Mouse (Mus musculus) forelimb bud, embryonic 11.5 days (tissue): ENCODE measurements at regions not wholly inside any gene's neighbourhood (a gene's known extent, or its start where the extent isn't known, plus 50 kb on each side); places are given as distances from the start of the nearest gene placed in this dataset.
"Not testable (repeated sequence)": the region's sequence is repeated elsewhere in the genome, so short reads cannot be mapped to it uniquely, and the experiment has no call there.

Experiments used
- DNase-seq: peaks from one replicate; pipeline ENCODE4 v3.0.0-alpha.2; 2012; ENCODE audit warnings: low read depth, low spot score

DNA sequence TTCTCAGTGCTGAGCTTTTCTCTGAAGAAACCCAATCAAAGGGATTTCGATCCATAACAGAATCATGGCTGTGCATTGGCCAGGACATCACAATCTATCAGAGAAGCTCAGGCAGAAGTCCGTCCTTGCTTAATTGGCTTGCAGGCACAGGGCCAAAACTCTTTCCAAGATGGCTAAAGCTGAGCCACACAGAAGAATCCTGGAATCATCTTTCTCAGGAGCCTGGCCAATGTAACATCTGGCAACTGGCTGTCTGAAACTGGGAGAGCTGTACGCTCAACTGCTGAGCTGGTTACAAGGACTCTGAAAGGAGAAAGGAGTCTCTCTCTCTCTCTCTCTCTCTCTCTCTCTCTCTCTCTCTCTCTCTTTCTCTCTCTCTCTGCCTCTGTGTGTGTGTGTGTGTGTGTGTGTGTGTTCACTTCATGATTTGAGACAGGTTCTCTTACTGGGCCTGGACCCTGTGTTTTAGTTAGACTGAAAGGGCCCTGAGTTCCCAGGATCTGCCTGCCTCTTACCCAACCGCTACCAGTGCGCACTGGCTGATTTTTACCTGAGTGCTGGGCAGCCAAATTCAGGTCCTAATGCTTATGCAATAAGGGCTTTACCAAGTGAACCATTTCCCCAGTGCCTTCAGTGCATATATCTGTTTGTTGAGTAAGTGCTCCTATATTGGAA is 333.3 kb upstream of the Cwc22 start:
- DNase-seq, result no peak

DNA sequence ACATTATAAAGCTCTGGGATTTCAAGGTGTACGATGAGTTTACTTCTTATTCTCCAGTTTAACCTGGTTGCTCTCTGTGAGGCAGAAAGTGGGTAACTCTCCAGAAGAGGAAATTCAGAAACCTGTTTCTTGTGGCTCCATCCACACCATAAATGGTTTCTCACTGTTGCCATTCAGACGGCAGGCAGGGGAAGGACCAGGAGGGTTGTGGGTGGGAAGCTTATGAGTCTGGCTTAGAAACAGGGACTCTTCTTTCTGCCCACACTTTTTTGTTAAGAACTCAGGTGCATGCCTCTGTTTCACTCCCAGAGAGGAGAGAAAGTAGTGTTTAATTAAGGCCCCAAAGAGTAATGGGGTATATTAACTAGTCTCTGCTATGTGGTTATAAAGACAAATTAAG is 332.5 kb upstream of the Cwc22 start:
- no peak for DNase-seq

DNA sequence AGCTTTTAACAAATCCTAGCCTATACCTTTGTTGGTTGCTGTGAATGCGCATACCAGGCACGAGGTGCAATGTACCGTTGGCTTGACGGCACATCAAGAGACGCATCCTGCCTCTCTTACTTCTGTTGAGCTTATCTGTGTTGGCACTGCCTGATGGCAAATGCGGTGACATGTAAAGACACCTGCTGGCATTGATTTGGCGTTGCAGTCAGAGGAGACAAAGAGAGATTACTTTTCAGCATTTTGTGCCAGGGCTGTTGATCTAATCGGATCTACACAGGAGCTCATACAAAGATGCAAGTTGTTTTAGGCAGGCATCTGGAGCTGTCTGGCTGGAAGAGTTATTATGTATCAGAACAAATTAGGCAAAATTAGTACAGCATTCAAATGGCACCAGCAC is 331.5 kb upstream of the Cwc22 start:
- DNase-seq, result no peak

DNA sequence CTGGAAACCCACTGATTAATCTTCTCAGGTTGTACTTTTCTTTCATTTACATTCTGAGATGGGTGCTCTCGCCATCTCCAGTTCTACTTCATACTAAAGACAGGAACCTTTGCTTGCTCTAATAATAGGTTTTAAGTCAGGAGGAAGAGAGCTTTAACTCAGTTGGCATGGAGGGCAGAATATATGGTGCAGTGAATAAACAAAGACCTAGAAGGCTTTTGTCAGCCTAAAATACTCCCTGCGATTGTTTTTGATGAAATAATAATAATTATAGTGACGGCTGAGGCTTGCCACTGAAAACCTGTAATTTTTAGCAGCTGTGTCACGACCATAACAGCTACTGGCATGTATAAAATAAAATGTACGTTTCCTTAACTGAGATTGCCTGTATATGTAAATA is 327.9 kb upstream of the Cwc22 start:
- no peak for DNase-seq

DNA sequence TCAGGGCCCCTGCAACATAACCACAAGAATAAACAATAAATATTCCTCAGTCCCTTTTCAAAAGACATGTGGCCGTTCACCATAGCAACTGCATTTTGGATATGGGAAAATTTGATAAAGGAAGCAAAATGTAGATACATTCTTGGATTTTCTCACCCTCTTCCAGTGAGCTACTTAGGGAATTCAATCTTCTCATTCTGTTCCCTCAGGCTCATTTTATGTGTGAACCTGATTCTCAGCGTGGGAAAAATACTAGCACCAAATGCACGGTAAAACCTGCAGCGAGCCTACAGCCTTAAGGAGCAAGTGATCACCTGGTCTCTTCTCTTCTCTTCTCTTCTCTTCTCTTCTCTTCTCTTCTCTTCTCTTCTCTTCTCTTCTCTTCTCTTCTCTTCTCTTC is 322.5 kb upstream of the Cwc22 start:
- DNase-seq, result no peak

DNA sequence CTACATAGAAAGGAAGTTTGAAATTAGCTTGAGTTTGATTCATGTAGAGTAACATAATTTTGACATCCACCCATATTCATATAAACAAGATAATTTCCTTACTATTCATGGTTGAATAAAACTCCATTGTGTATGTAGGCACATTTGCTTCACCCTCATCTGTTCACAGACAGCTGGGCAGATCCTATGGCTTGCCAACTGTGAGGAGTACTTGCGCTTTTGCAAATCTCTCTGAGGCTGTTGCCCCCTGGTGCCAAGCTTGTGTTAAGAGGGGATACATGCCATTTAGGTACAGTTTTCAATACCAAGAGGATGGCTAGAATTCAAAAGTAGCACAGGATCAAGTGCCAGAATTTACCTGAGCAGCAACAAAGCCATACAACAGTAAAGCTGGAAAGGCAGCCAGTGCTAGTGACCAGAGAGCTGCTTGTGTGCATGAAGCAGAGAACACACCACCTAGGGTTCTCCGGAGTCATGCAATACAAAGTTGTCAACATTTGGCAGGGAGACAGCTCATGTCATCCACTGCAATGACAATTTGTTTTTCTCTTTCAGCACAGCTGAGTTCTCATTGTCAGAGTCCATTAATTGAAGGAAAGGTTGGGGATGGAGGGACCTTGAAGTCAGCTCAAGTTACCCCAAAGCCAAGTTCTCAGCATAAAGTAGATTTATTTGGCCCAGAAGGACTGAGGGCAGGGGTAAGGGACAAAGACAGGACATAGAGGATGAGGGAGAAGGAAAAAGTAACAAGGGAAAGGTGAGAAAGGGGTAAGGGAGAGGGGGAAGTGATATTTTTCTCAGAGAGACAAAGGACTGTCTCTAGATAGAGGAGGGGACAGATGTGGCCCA is 321.6 kb upstream of the Cwc22 start:
- no peak for DNase-seq

DNA sequence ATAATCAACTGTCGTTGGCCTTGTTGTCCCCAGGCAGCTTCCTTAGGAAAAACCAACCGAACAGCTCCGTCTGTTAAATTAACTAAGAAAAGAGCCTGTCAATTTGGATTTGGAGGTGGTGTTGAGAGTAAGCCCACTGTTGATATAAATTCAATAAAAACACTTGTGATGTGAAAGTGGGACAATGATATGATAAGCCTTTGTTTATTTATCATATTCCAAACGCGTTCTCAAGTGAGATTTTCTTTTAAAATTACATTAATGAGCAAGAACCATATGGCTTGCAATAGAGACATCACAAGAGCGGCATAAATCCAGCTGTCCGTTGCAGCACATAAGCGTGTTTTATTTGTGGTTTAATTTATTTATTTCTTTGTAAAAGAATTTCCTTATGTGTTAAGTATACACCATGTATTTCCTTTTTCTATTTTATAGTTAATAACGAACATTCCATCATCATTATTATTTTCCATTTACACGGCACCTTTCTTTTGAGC is 307.5 kb upstream of the Cwc22 start:
- no peak for DNase-seq

DNA sequence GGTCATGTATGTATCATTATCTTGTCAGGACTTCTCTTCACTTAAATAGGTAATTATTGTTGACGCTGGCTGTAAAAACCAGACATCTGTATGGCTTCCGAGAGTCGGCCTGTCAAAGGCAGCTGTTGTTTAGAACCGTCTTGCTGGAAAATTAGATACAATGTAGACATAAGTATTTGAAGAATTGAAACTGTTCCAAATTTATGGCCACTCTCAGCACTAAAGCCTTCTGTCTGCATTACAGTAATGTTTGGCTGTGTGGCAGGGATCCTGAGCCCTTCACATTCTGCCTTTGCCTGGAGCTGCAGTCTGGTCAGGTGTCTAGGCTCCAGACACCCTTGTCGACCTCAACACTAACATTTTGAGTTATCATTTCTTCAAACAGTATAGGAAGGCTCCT is 300.2 kb upstream of the Cwc22 start:
- DNase-seq, result peak; percentile 28

DNA sequence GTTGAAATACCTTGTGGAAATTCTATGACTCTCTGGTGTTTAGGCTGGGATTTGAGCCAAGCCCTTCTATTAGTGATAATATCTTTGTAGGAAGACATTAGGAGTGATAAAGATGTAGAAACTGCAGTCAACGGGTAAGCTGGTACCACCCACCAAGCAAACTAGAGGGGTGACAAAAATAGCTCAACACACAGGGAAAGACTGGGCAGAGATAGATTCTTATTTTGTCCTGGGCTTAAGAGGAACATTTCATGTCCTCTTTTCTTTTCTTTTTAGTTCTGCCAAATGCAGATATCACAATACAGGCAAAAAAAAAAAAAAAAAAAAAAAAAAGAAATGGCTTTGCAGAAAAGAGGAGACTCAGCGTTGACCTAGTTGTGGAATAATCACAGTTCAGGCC is 294.1 kb upstream of the Cwc22 start:
- DNase-seq, result no peak

DNA sequence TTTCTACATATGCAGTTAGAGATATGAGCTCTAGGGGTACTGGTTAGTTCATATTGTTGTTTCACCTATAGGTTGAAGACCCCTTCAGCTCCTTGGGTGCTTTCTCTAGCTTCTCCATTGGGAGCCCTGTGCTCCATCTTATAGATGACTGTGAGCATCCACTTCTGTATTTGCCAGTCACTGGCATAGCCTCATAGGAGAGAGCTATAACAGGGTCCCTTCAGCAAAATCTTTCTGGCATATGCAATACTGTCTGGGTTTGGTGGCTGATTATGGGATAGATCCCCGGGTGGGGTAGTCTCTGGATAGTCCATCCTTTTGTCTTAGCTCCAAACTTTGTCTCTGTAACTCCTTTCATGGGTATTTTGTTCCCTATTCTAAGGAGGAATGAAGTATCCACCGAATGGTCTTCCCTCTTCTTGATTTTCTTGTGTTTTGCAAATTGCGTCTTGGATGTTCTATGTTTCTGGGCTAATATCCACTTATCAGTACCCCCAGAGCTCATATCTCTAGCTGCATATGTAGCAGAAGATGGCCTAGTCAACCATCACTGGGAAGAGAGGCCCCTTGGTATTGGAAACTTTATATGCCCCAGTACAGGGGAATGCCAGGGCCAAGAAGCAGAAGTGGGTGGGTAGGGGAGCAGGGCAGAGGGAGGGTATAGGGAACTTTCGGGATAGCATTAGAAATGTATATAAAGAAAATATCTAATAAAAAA is 279.4 kb upstream of the Cwc22 start:
- DNase-seq, result not testable (repeated sequence)

DNA sequence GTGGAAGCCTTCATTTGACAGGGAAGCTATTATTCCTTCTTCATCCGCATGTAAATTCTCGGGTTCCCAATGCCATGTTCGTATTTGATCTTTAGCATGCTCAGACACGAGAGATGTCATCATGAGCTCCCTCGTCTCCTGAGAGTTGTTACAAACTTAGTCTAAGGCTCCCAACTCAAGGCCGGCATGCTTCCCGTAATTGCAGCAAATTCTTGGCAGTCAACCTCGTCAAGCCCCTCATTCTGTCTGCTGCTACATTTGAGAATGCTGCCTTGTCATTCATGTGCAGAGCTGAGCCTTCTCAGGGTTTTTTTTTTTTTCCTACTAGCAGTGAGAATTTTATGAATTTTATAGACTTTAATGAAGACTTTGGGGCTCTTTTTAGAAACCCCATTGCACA is 268.3 kb upstream of the Cwc22 start:
- DNase-seq, result no peak

DNA sequence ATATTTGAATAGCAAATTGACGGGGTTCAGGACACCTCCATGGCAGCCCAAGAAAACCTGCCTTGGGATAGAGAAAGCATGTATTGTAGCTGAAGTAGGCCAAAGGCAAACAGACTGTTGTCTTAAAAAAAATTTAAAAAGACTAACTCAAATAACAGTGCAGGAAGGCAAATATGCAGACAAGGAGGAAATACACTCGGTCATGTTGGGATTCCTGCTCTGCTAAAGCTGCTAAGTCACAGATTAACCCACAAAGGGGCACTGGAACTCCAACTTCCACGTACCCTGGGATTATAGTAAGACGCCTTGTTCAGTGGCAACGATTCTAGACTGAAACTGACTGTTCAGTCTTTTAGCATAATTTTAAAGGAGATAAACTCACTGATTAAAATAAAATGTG is 258.9 kb upstream of the Cwc22 start:
- DNase-seq, result no peak

DNA sequence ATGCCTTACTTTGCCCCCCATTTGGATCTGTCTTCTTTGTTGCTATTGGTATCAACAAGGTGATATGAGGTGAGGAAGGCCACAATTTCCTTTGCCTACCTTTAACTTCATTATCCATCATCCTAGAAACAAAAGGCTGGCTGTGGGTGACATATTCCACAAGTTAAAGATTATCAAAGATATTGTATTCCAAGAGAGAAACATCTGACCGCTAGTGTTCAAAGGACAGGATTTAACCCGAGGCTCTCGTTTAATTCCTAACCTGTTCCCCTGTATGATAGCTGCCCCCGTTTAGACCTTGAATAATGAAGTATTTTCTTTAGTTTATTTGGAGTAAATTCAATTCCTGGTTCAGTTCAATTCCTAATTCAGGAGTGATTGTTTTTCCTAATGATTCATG is 249.8 kb upstream of the Cwc22 start:
- no peak for DNase-seq

DNA sequence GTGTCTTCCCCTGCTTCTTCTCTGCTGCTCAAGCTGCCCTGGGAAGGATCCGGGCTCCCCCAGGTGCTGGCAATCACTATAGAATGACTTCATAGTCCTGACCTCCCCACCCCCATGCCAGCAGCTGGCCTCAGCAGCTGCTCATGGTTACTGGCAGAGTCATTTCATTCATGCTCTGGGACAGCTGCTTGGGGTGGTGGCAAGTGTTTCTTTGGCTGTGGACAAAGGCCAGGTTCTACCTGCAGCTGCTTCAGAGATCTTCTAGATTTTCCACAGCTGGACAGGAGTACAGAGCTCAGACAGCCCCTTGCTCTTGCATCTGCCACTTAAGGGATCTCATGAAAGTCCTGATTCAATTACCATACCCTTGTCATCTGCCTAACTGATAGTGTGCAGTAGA is 243.4 kb upstream of the Cwc22 start:
- peak; percentile 79 for DNase-seq

DNA sequence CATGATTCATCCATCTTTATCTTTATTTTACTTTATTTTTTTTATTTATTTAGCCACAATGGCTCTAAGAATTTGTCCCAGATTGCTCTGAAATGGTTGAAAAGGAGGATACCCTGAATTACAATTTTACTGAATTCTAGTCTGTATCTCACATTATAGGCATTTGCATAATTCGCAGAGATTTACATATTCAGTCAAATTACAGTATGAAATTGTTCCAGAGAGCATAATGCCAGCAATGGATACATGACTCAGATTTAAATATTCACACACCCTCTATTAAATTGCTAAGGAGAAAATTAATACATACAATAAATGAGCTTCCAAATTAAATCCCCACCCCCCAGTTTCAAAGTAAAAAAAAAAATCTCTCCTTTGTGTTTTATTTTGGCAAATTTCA is 238.8 kb upstream of the Cwc22 start:
- no peak for DNase-seq

DNA sequence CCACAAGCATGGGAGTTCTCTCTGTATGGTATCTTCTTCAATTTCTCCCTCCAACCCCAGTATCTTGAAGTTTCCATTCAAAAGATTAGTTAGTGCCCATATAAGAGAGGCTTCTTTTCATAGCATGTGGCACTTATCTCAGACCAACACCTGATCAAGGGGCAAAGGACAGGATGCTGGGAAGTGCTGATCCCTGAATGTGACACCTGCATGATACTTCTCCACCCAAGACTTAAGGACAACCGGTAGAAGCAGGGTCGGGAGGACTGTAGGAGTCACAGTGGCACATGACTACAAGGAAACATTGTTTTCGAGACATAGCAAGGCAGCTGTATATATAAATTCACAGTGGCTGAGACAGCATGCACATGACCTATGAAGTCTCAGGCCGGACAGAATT is 227.6 kb upstream of the Cwc22 start:
- DNase-seq, result no peak

DNA sequence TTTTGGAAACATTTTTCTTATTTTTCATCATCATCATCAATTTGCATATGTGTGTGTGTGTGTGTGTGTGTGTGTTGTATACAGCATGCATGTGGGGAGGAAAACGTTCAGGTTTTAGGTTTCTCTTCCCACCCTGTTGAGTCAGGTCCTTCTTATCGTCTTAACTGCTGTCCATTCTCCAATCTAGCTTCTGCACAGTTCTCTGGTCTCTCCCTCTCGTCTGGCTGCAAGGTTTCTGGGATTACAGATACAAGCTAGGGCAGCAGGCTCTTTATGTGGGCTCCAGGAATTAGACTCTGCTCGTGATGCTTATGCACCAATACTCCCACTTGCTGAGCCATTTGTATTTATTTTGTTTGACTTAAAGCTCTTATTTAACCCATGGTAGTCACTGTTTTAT is 226.6 kb upstream of the Cwc22 start:
- no peak for DNase-seq

DNA sequence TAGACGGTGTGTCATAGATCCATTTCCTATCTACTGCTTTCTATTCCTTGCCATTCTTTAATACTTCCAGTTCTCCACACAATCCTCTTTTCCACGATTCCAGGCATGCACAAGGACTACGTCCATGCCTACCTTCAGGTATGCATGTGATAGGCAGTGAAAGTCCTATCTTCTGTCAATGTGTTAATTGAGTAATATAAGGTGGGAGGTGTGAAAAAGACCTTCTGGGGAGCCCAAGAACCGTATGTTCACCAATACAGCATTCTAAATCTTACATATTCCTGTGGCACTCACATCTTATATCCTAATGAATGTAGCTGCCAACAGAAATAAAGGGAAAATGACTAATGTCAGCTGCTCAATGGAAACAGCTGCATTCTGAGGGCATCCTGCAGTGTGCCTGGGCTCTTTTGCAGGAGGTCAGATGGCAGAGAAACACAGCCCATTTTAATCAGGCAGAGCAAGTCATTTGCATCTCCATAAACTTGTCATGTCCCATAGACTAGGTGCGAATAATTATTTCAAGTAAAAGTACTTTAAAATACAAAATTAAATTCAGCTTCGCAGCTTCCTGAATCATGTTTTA is 224.1 kb upstream of the Cwc22 start:
- DNase-seq, result no peak

DNA sequence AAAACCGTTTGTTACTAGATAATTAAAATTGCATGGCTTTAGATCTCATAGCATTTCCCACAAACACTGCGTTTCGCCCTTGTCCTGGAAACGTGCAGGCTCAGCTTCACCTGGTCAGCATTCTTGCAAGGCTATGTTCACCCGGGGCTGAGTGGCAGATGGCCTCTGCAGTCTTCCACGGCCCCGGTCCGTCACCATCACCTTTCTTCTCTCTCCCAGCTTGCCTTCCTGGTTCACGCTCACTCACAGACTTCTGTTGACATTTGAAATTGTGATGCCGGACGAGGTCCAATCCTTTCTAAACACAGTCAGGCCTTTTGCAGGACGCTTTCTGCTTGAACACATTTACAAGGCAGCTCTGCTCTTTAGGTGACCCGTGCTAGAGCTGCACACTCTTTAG is 219.3 kb upstream of the Cwc22 start:
- no peak for DNase-seq

DNA sequence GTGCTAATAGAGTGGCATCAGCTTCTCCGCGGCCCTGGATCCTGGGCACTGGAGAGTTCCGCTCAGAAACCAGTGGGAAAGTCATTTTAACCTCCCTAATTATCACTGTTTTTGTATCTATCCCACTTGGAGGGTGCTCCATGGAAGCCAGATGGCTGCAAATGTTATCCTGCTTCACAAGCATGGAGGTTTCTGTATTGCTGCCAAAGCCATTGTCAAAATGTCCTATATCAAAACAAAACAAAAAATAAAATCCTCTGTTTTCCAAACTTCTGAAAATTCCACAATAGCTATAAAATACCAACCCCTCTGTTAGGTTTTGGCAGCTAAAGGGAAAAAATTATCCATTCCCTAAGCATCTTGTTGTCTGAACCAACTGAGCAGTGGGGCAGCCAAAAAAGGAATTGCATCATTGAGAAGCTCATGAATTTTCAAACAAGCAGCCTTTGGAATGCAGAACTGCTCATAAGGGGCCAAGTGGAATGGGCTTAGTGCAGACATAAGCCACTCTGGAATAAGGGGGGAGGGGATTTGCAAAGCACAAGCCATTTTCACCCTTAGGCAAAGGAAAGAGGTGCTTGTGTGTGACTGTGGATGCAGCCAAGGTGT is 213.8 kb upstream of the Cwc22 start:
- DNase-seq, result peak; percentile 3

DNA sequence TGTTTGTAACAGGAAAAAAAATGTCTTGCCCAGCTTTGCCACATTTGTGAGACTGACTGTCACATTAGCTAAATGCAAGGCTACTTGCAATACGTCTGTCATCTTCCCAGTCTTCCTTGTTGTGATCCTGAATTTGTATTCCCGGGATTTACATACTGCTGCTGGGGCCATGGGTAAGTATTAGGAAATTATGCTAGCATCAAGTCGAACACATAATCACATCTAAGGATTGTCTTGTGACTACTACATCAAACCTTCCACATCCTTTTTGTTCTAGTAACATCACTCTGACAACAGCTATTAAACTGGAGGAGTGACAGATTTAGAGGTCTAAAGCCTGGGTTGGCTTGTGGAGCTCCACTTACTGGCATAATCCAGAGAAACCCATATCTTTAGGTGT is 164.2 kb upstream of the Cwc22 start:
- DNase-seq, result no peak

DNA sequence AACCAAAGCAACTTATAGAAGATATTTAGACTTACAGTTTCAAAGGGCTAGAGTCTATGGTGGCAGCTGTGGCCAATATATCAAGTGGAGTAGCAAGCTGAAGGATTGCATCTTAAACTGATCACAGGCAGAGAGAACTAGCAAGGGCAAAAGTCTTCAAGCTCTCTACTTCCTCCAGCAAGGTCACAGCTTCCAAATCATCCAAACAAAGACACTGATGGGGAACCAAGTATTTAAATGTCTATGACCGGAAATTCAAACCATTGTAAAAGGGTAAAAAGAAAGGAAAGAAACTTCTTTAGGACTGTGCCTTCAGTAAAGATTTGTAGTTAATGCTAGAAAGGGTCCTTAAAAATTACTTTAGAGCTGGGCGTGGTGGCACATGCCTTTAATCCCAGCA is 149.4 kb upstream of the Cwc22 start:
- DNase-seq, result no peak
